In the genomic region with DNA sequence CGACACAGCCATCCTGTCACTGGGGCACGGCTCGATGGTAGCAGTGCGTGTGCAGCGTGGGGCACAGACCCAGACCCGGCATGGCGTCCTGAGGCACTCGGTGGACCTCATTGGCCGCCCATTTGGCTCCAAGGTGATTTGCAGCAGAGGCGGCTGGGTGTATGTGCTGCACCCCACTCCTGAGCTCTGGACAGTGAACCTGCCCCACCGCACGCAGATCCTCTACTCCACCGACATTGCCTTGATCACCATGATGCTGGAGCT, we compare ENCODE assay signal across 8 mouse cellular contexts. TPM values are rescaled to one million over a fixed set of nuclear protein-coding genes. Genes with fewer than 3 reads are reported as not detected.
A peak's percentile ranks its signal among the peaks of the same experiment; 100 is the strongest.
DNase-seq lines count a peak whose midpoint lies in the region; ATAC-seq and TF ChIP-seq lines count a peak whose summit lies in the region.

No protein-coding gene starts in this region.

- no peaks in the 10 kb centered on the region for H3K27me3 ChIP-seq in intestine, postnatal 0 days (replicated peaks; ENCODE audit: control insufficient read depth, insufficient read depth, low read length)
- no peaks in the 10 kb centered on the region for H3K27me3 ChIP-seq in neural tube, embryonic 14.5 days (ENCODE audit: control insufficient read depth, insufficient read depth, low read length)

- TF ChIP-seq POLR2A in lung, adult 2 months (IDR thresholded peaks at IDR 0.05; ENCODE audit: borderline replicate concordance, extremely low read depth, low read depth, low read length), result no peak
- peak; percentile 30; the same call in 1 of the 2 replicates for TF ChIP-seq POLR2A in embryonic fibroblast, embryonic 13.5 days (IDR thresholded peaks at IDR 0.05; ENCODE audit: low read depth, low read length)

- peak overlapping the region; percentile 92 for H3K4me2 ChIP-seq in intestine, postnatal 0 days (replicated peaks; ENCODE audit: low read depth)
- peak overlapping the region; percentile 97 for H3K4me2 ChIP-seq in neural tube, embryonic 14.5 days (ENCODE audit: low read depth, low read length)

- WGBS in lung, adult 2 months, result 3% methylated on average over 13 of the region's 13 CpGs
- 5% methylated on average over 13 of the region's 13 CpGs for WGBS in intestine, postnatal 0 days
- 6% methylated on average over 13 of the region's 13 CpGs for WGBS in neural tube, embryonic 14.5 days

- H3K9me3 ChIP-seq in intestine, postnatal 0 days (ENCODE audit: control insufficient read depth), result no peaks in the 10 kb centered on the region
- no peaks in the 10 kb centered on the region for H3K9me3 ChIP-seq in neural tube, embryonic 14.5 days (ENCODE audit: control insufficient read depth, low read length)

- peak overlapping the region; percentile 86 for H3K4me3 ChIP-seq in lung, adult 2 months (replicated peaks; ENCODE audit: extremely low read depth, low read depth, low read length)
- peak overlapping the region; percentile 83 for H3K4me3 ChIP-seq in embryonic fibroblast, embryonic 13.5 days (ENCODE audit: insufficient read depth, low read length)
- H3K4me3 ChIP-seq in intestine, postnatal 0 days (ENCODE audit: low read depth, low read length), result peak overlapping the region; percentile 84
- H3K4me3 ChIP-seq in neural tube, embryonic 14.5 days (ENCODE audit: low read depth, low read length), result peak overlapping the region; percentile 79

- no peak for TF ChIP-seq CTCF in lung, adult 2 months (IDR thresholded peaks at IDR 0.05; ENCODE audit: insufficient read depth, low read length)
- no peak for TF ChIP-seq CTCF in embryonic fibroblast, embryonic 13.5 days (IDR thresholded peaks at IDR 0.05; ENCODE audit: borderline replicate concordance, insufficient read depth, low read length)
- TF ChIP-seq CTCF in intestine, postnatal 0 days (IDR thresholded peaks at IDR 0.05; ENCODE audit: low read depth), result no peak

- no peak for DNase-seq in lung, adult 2 months
- DNase-seq in lung, adult 18-20 months, result no peak
- no peak for DNase-seq in urinary bladder, adult 18-20 months (ENCODE audit: low spot score in 2 of 2)
- no peak for DNase-seq in kidney, postnatal 14 days
- DNase-seq in urinary bladder, postnatal 14 days (ENCODE audit: low spot score), result no peak

- no peak for ATAC-seq in intestine, postnatal 0 days
- no peak for ATAC-seq in neural tube, embryonic 14.5 days (ENCODE audit: low read depth)

- peaks cover 18% of the 10 kb centered on the region; the same call in 1 of the 2 replicates for H3K36me3 ChIP-seq in intestine, postnatal 0 days (ENCODE audit: control insufficient read depth, insufficient read depth)
- no peaks in the 10 kb centered on the region for H3K36me3 ChIP-seq in neural tube, embryonic 14.5 days (ENCODE audit: control insufficient read depth, insufficient read depth, low read length)

- H3K27ac ChIP-seq in embryonic fibroblast, embryonic 13.5 days (ENCODE audit: insufficient read depth, low read length), result no peak overlapping the region
- no peak overlapping the region for H3K27ac ChIP-seq in intestine, postnatal 0 days (ENCODE audit: low read depth, low read length)
- no peak overlapping the region for H3K27ac ChIP-seq in neural tube, embryonic 14.5 days (ENCODE audit: low read depth, low read length)

- peak overlapping the region; percentile 59; the same call in 1 of the 2 replicates for H3K9ac ChIP-seq in intestine, postnatal 0 days (ENCODE audit: low read depth, low read length)
- H3K9ac ChIP-seq in neural tube, embryonic 14.5 days (replicated peaks; ENCODE audit: low read depth, low read length), result peak overlapping the region; percentile 68

- peaks cover 8% of the 10 kb centered on the region for H3K4me1 ChIP-seq in lung, adult 2 months (ENCODE audit: control insufficient read depth, insufficient read depth, low read length)
- H3K4me1 ChIP-seq in embryonic fibroblast, embryonic 13.5 days (ENCODE audit: control insufficient read depth, insufficient read depth, low read length), result no peaks in the 10 kb centered on the region; the same call in 1 of the 2 replicates
- peaks cover 20% of the 10 kb centered on the region for H3K4me1 ChIP-seq in intestine, postnatal 0 days (replicated peaks; ENCODE audit: control insufficient read depth, insufficient read depth, low read length)
- peaks cover 20% of the 10 kb centered on the region for H3K4me1 ChIP-seq in neural tube, embryonic 14.5 days (ENCODE audit: control insufficient read depth, insufficient read depth, low read length)

RNA-seq across cellular contexts. Expression of gene Trmt61a, which starts 0.7 kb away (rescaled TPM):
- polyA plus RNA-seq in lung, adult 2 months (2012; rRNA removed), result 21.6 and 24.3 TPM in 2 replicates
- 9.0 and 13.0 TPM in 2 replicates for polyA plus RNA-seq in embryonic fibroblast, embryonic 13.5 days (2011; ENCODE audit: insufficient read length, low read depth, missing spikeins)
- polyA plus RNA-seq in intestine, postnatal 0 days (2015; fragmentation: Nextera tagmentation; extraction: Ambion mirVana), result 5.6 TPM in 2 replicates
- 4.3 and 5.0 TPM in 2 replicates for polyA plus RNA-seq in neural tube, embryonic 14.5 days (2014; fragmentation: Nextera tagmentation; extraction: Ambion mirVana)

RNA-seq across cellular contexts. Expression of gene Ckb, which starts 6.5 kb away (rescaled TPM):
- 261 and 274 TPM in 2 replicates for polyA plus RNA-seq in lung, adult 2 months (2012; rRNA removed)
- polyA plus RNA-seq in embryonic fibroblast, embryonic 13.5 days (2011; ENCODE audit: insufficient read length, low read depth, missing spikeins), result 43.8 and 84.3 TPM in 2 replicates
- polyA plus RNA-seq in intestine, postnatal 0 days (2015; fragmentation: Nextera tagmentation; extraction: Ambion mirVana), result 628 and 645 TPM in 2 replicates
- polyA plus RNA-seq in neural tube, embryonic 14.5 days (2014; fragmentation: Nextera tagmentation; extraction: Ambion mirVana), result 1,430 and 1,628 TPM in 2 replicates

RNA-seq across cellular contexts. Expression of gene Bag5, which starts 34.5 kb away (rescaled TPM):
- 21.4 and 21.9 TPM in 2 replicates for polyA plus RNA-seq in lung, adult 2 months (2012; rRNA removed)
- polyA plus RNA-seq in embryonic fibroblast, embryonic 13.5 days (2011; ENCODE audit: insufficient read length, low read depth, missing spikeins), result 29.3 and 35.9 TPM in 2 replicates
- polyA plus RNA-seq in intestine, postnatal 0 days (2015; fragmentation: Nextera tagmentation; extraction: Ambion mirVana), result 29.6 and 32.1 TPM in 2 replicates
- polyA plus RNA-seq in neural tube, embryonic 14.5 days (2014; fragmentation: Nextera tagmentation; extraction: Ambion mirVana), result 68.1 and 71.8 TPM in 2 replicates

RNA-seq across cellular contexts. Expression of gene Apopt1, which starts 34.5 kb away (rescaled TPM):
- 22.5 and 30.9 TPM in 2 replicates for polyA plus RNA-seq in lung, adult 2 months (2012; rRNA removed)
- 29.9 and 38.2 TPM in 2 replicates for polyA plus RNA-seq in embryonic fibroblast, embryonic 13.5 days (2011; ENCODE audit: insufficient read length, low read depth, missing spikeins)
- 42.6 and 44.8 TPM in 2 replicates for polyA plus RNA-seq in intestine, postnatal 0 days (2015; fragmentation: Nextera tagmentation; extraction: Ambion mirVana)
- 65.7 and 69.6 TPM in 2 replicates for polyA plus RNA-seq in neural tube, embryonic 14.5 days (2014; fragmentation: Nextera tagmentation; extraction: Ambion mirVana)
